Mouse (Mus musculus) stomach, embryonic 15.5 days (tissue): Measurements from ENCODE around the gene Hsd17b6. TPM values are rescaled to one million over a fixed set of nuclear protein-coding genes. Genes with fewer than 3 reads are reported as not detected.
"Not testable (repeated sequence)": the region's sequence is repeated elsewhere in the genome, so short reads cannot be mapped to it uniquely, and the experiment has no call there.

Experiments
- ATAC-seq: fragments of 200-750 bp; cut with Nextera tagmentation; 2 replicates; pipeline ENCODE4 v1.8.0; 2017; ENCODE audit warnings: low read depth, moderate number of reproducible peaks, moderate TSS enrichment; ENCODE audit not compliant: insufficient read depth, low FRiP score
- H3K27ac ChIP-seq: fragments of 300-500 bp; sonication (generic); 2 replicates; pipeline ENCODE4 v1.5.1; 2015; ENCODE audit warnings: mild to moderate bottlenecking, inconsistent platforms
- H3K27me3 ChIP-seq: fragments of 300-500 bp; sonication (generic); replicated peaks from 2 replicates; pipeline ENCODE4 v1.6.1; 2015; ENCODE audit warnings: inconsistent platforms
- H3K36me3 ChIP-seq: fragments of 300-500 bp; sonication (generic); 2 replicates; pipeline ENCODE4 v1.6.1; 2015; ENCODE audit warnings: inconsistent platforms
- H3K4me1 ChIP-seq: fragments of 300-500 bp; sonication (generic); 2 replicates; pipeline ENCODE4 v1.6.1; 2015; ENCODE audit warnings: inconsistent platforms
- H3K4me2 ChIP-seq: fragments of 300-500 bp; sonication (generic); 2 replicates; pipeline ENCODE4 v1.6.1; 2015; ENCODE audit warnings: mild to moderate bottlenecking, inconsistent platforms
- H3K4me3 ChIP-seq: fragments of 300-500 bp; sonication (generic); replicated peaks from 2 replicates; pipeline ENCODE4 v1.5.1; 2015; ENCODE audit warnings: inconsistent platforms
- H3K9ac ChIP-seq: fragments of 300-500 bp; sonication (generic); 2 replicates; pipeline ENCODE4 v1.6.1; 2015; ENCODE audit warnings: inconsistent platforms
- H3K9me3 ChIP-seq: fragments of 300-500 bp; sonication (generic); 2 replicates; pipeline ENCODE4 v1.6.1; 2016; ENCODE audit warnings: inconsistent platforms
- WGBS: fragments of 180-500 bp; shearing (Covaris S2); methylation state at CpG from one replicate; pipeline ENCODE4 v1.1.7; 2015; 5-methylcytosine and 5-hydroxymethylcytosine counted together
- polyA plus RNA-seq: library from polyadenylated mRNA; unstranded; fragments of >200 nt; fragmentation: Nextera tagmentation; extraction: Ambion mirVana; gene quantifications from 2 replicates; pipeline ENCODE4 v1.2.1, GENCODE M21; 2015

The Hsd17b6 gene
- polyA plus RNA-seq: not detected in 2 replicates

GRCm38 (mm10) chr10:128007446-128007845 is at the start of gene Hsd17b6:
Hsd17b6 (minus strand) TSS chr10:128007611.
- no peaks in the 10 kb centered on the region for H3K36me3 ChIP-seq
- no peak within 1 kb of the TSS for H3K4me2 ChIP-seq
- H3K9ac ChIP-seq: no peak within 1 kb of the TSS
- ATAC-seq: no peak
- 93% methylated on average over 1 of the region's 1 CpGs for WGBS
- H3K9me3 ChIP-seq: no peaks in the 10 kb centered on the region
- H3K27me3 ChIP-seq: no peaks in the 10 kb centered on the region
- H3K4me3 ChIP-seq: no peak within 1 kb of the TSS
- no peak within 1 kb of the TSS for H3K27ac ChIP-seq
- no peaks in the 10 kb centered on the region for H3K4me1 ChIP-seq

- Histone ChIP-seq H3K4me3 (no peak overlapping the region), H3K9ac (no peak overlapping the region), H3K4me1 (no peaks in the 10 kb centered on the region), H3K9me3 (no peaks in the 10 kb centered on the region), H3K27ac (no peak overlapping the region), H3K36me3 (peaks cover 26% of the 10 kb centered on the region), H3K27me3 (no peaks in the 10 kb centered on the region), H3K4me2 (no peak overlapping the region)
- WGBS: 94% methylated on average over 8 of the region's 8 CpGs
- no peak for ATAC-seq
These were observed 45.6 kb upstream of the Hsd17b6 start for GRCm38 (mm10) chr10:128053001-128053400.

GRCm38 (mm10) chr10:128052136-128052535 is 44.7 kb upstream of the Hsd17b6 start:
- peaks cover 32% of the 10 kb centered on the region for H3K36me3 ChIP-seq
- H3K4me1 ChIP-seq, H3K4me3 ChIP-seq, H3K9me3 ChIP-seq, H3K27me3 ChIP-seq, H3K9ac ChIP-seq, ATAC-seq, H3K4me2 ChIP-seq, H3K27ac ChIP-seq: not testable (repeated sequence)
- 96% methylated on average over 1 of the region's 2 CpGs for WGBS

- H3K4me3 ChIP-seq: no peak overlapping the region
- no peak overlapping the region for H3K27ac ChIP-seq
- H3K27me3 ChIP-seq: no peaks in the 10 kb centered on the region
- H3K9me3 ChIP-seq: no peaks in the 10 kb centered on the region
- no peak for ATAC-seq
- H3K4me1 ChIP-seq: no peaks in the 10 kb centered on the region
- no peak overlapping the region for H3K4me2 ChIP-seq
- no peak overlapping the region for H3K9ac ChIP-seq
- 95% methylated on average over 5 of the region's 5 CpGs for WGBS
- peaks cover 36% of the 10 kb centered on the region for H3K36me3 ChIP-seq
These were observed 44.2 kb upstream of the Hsd17b6 start for GRCm38 (mm10) chr10:128051589-128051988.

- Histone ChIP-seq H3K9me3 (no peaks in the 10 kb centered on the region), H3K9ac (no peak overlapping the region), H3K27me3 (no peaks in the 10 kb centered on the region), H3K27ac (no peak overlapping the region), H3K4me1 (no peaks in the 10 kb centered on the region), H3K4me3 (no peak overlapping the region), H3K4me2 (no peak overlapping the region), H3K36me3 (peaks cover 48% of the 10 kb centered on the region)
- no peak for ATAC-seq
- 89% methylated on average over 2 of the region's 2 CpGs for WGBS
These were observed 42.9 kb upstream of the Hsd17b6 start for GRCm38 (mm10) chr10:128050355-128050754.

GRCm38 (mm10) chr10:128049741-128050140 is 42.3 kb upstream of the Hsd17b6 start:
- peaks cover 3% of the 10 kb centered on the region; the same call in 1 of the 2 replicates for H3K4me1 ChIP-seq
- no peaks in the 10 kb centered on the region for H3K27me3 ChIP-seq
- no peak overlapping the region for H3K27ac ChIP-seq
- WGBS: 100% methylated on average over 2 of the region's 2 CpGs
- H3K9ac ChIP-seq: no peak overlapping the region
- H3K9me3 ChIP-seq: no peaks in the 10 kb centered on the region
- no peak for ATAC-seq
- no peak overlapping the region for H3K4me3 ChIP-seq
- H3K4me2 ChIP-seq: no peak overlapping the region
- H3K36me3 ChIP-seq: peaks cover 52% of the 10 kb centered on the region

GRCm38 (mm10) chr10:128048157-128048556 is 40.7 kb upstream of the Hsd17b6 start:
- Histone ChIP-seq H3K4me2 (no peak overlapping the region), H3K9me3 (no peaks in the 10 kb centered on the region), H3K4me1 (peaks cover 10% of the 10 kb centered on the region; the same call in 1 of the 2 replicates), H3K36me3 (peaks cover 66% of the 10 kb centered on the region), H3K27ac (no peak overlapping the region), H3K27me3 (no peaks in the 10 kb centered on the region), H3K4me3 (no peak overlapping the region), H3K9ac (no peak overlapping the region)
- ATAC-seq: no peak
- WGBS: 93% methylated on average over 8 of the region's 8 CpGs

- no peak for ATAC-seq
- H3K9ac ChIP-seq: no peak overlapping the region
- no peaks in the 10 kb centered on the region for H3K9me3 ChIP-seq
- WGBS: 57% methylated on average over 3 of the region's 3 CpGs
- H3K36me3 ChIP-seq: peaks cover 76% of the 10 kb centered on the region
- no peaks in the 10 kb centered on the region for H3K27me3 ChIP-seq
- H3K4me2 ChIP-seq: no peak overlapping the region
- no peak overlapping the region for H3K4me3 ChIP-seq
- H3K27ac ChIP-seq: no peak overlapping the region
- peaks cover 36% of the 10 kb centered on the region for H3K4me1 ChIP-seq
These were observed 35.8 kb upstream of the Hsd17b6 start for GRCm38 (mm10) chr10:128043041-128043835.

GRCm38 (mm10) chr10:128042466-128042865 is 35.1 kb upstream of the Hsd17b6 start:
- Histone ChIP-seq H3K27me3 (no peaks in the 10 kb centered on the region), H3K27ac (no peak overlapping the region), H3K36me3 (peaks cover 69% of the 10 kb centered on the region), H3K4me3 (no peak overlapping the region), H3K9me3 (no peaks in the 10 kb centered on the region), H3K9ac (no peak overlapping the region), H3K4me2 (no peak overlapping the region), H3K4me1 (peaks cover 39% of the 10 kb centered on the region)
- 85% methylated on average over 3 of the region's 3 CpGs for WGBS
- no peak for ATAC-seq

GRCm38 (mm10) chr10:128041636-128042035 is 34.2 kb upstream of the Hsd17b6 start:
- ATAC-seq: no peak
- Histone ChIP-seq H3K36me3 (peaks cover 64% of the 10 kb centered on the region), H3K9me3 (no peaks in the 10 kb centered on the region), H3K4me2 (no peak overlapping the region), H3K4me3 (no peak overlapping the region), H3K27ac (no peak overlapping the region), H3K4me1 (peaks cover 39% of the 10 kb centered on the region), H3K27me3 (no peaks in the 10 kb centered on the region), H3K9ac (no peak overlapping the region)
- WGBS: 77% methylated on average over 4 of the region's 4 CpGs

GRCm38 (mm10) chr10:128040293-128040692 is 32.9 kb upstream of the Hsd17b6 start:
- peaks cover 39% of the 10 kb centered on the region for H3K4me1 ChIP-seq
- H3K36me3 ChIP-seq: peaks cover 51% of the 10 kb centered on the region
- H3K4me3 ChIP-seq: no peak overlapping the region
- no peak overlapping the region for H3K9ac ChIP-seq
- 91% methylated on average over 5 of the region's 5 CpGs for WGBS
- no peak overlapping the region for H3K4me2 ChIP-seq
- H3K27ac ChIP-seq: no peak overlapping the region
- H3K9me3 ChIP-seq: no peaks in the 10 kb centered on the region
- no peak for ATAC-seq
- no peaks in the 10 kb centered on the region for H3K27me3 ChIP-seq

GRCm38 (mm10) chr10:128039858-128040257 is 32.4 kb upstream of the Hsd17b6 start:
- H3K4me2 ChIP-seq: no peak overlapping the region
- H3K36me3 ChIP-seq: peaks cover 49% of the 10 kb centered on the region
- no peaks in the 10 kb centered on the region for H3K27me3 ChIP-seq
- 66% methylated on average over 3 of the region's 3 CpGs for whole genome bisulfite sequencing
- no peak overlapping the region for H3K27ac ChIP-seq
- no peak overlapping the region for H3K4me3 ChIP-seq
- no peaks in the 10 kb centered on the region for H3K9me3 ChIP-seq
- peaks cover 39% of the 10 kb centered on the region for H3K4me1 ChIP-seq
- no peak for ATAC-seq
- H3K9ac ChIP-seq: no peak overlapping the region
